Mouse (Mus musculus) splenic B cell, adult 2 months (primary cell): ENCODE data around the gene Xkr7.
A peak's percentile ranks its signal among the peaks of the same experiment; 100 is the strongest.

Experiments
- DNase-seq: peaks from one replicate; pipeline ENCODE4 v3.0.0-alpha.2; 2011; ENCODE audit warnings: low read depth, low spot score
- H3K27me3 ChIP-seq: 2 replicates; pipeline ENCODE4 v1.6.1; 2012; ENCODE audit warnings: mild to moderate bottlenecking, low read length, moderate library complexity, mixed read lengths; ENCODE audit not compliant: control insufficient read depth, poor library complexity, insufficient read depth, severe bottlenecking
- H3K36me3 ChIP-seq: 2 replicates; pipeline ENCODE4 v1.6.1; 2012; ENCODE audit warnings: mild to moderate bottlenecking, low read length, moderate library complexity, mixed read lengths; ENCODE audit not compliant: control insufficient read depth, poor library complexity, insufficient read depth, severe bottlenecking

Xkr7 gene

DNA sequence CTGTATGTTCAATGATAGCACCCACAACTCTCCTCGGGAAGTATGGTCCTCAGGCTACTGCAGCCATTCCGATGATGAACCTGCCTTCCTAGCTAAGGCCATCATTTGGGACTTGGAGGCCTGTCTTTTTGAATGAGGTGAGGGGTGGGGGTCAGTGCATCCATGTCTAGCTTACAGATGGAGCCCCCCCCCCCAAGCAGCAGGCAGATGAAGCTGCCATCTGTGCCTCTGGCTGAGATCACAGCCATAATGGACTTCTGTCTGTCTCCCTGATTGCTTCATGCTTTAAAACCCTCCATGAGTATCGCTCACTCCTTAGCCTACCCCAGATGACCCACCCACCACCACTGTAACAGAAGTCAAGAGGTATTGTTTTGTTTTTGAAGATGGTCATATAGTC, 12.3 kb upstream of the Xkr7 start:
- no peaks in the 10 kb centered on the region for H3K36me3 ChIP-seq
- no peak for DNase-seq
- H3K27me3 ChIP-seq, result no peaks in the 10 kb centered on the region

- no peaks in the 10 kb centered on the region for H3K27me3 ChIP-seq
- no peaks in the 10 kb centered on the region for H3K36me3 ChIP-seq
- DNase-seq, result no peak
These were observed 10.5 kb upstream of the Xkr7 start for GRCm38 (mm10) chr2:153021163-153021562.

- DNase-seq, result no peak
- no peaks in the 10 kb centered on the region for H3K36me3 ChIP-seq
These were observed 8.8 kb upstream of the Xkr7 start for GRCm38 (mm10) chr2:153022855-153023254.

GRCm38 (mm10) chr2:153026052-153026451, 5.6 kb upstream of the Xkr7 start:
- Histone ChIP-seq H3K36me3 (no peaks in the 10 kb centered on the region), H3K27me3 (no peaks in the 10 kb centered on the region)
- no peak for DNase-seq

More at GRCm38 (mm10) chr2:153022855-153023254, 8.8 kb upstream of the Xkr7 start:
- H3K27me3 ChIP-seq, result no peaks in the 10 kb centered on the region

DNA sequence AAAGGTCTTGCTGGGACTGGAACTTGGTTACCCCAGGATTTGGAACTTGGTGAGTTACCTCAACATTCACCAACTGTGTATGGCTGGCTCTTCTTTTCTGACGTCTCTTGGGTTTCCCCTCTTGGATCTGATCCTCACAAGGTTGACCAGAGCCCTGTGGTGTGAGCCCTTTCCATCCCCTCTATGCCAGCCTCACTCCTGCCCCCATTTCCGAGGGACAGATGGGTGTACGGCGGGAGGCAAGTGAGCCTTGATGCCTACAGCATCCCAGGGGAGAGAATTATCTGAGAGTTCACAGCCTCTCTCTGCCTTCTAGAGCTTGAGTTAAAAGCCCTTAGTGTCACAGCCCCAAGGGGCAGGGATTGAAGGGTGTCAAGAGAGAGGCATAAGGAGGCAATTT, 4.2 kb upstream of the Xkr7 start:
- no peaks in the 10 kb centered on the region for H3K36me3 ChIP-seq
- no peak for DNase-seq
- no peaks in the 10 kb centered on the region for H3K27me3 ChIP-seq

- H3K27me3 ChIP-seq, result no peaks in the 10 kb centered on the region
- no peak for DNase-seq
- H3K36me3 ChIP-seq, result no peaks in the 10 kb centered on the region
These were observed 1.2 kb upstream of the Xkr7 start for GRCm38 (mm10) chr2:153030422-153030821.

DNA sequence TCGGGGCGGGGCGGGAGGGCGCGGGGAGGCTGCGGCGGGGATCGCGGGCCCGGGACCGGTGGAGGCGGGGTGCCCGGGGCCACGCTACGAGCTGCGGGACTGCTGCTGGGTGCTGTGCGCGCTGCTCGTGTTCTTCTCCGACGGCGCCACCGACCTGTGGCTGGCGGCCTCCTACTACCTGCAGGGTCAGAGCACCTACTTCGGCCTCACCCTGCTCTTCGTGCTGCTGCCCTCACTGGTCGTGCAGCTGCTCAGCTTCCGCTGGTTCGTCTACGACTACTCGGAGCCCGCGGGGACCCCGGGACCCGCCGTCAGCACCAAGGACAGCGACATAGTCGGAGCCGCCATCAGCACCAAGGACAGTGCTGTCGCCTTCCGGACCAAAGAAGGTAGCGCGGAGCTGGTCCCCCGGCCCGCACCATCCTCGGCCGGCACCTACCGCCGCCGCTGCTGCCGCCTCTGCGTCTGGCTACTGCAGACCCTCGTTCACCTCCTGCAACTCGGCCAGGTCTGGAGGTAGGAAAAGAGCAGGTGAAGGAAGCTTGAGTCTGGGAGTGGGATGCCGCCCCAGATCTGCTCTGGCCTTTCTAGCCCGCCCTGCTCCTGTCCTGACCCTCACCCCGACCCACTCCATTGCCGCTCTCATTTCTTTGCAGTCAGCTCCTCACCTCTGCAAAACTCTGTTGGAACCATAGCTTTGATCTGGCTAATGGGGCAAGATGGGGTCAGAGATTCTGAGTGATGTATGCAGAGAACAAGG, 611 bp downstream of the Xkr7 start:
- H3K36me3 ChIP-seq, result no peaks in the 10 kb centered on the region
- peak; percentile 79 for DNase-seq
- no peaks in the 10 kb centered on the region for H3K27me3 ChIP-seq

DNA sequence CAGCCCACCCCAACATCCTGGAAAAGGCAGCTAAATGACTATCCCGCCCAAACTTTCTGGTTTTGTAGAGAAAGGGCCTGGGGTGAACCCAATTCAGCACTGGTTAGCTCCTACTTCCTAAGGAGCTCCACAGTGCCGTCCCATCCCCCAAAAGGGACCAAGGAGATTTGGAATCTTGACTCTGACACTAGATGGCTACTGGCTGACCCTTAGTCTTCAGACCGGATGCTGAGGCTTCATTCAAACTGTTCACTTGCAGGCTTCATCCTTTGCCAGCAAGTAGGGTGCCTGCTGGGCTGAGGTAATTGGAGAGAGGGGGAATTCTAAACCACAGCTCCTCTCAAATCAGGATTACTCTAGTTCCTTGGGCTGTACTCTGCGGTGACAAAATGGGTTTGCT, 1.3 kb downstream of the Xkr7 start:
- H3K36me3 ChIP-seq, result no peaks in the 10 kb centered on the region

GRCm38 (mm10) chr2:153033545-153034230, 2.0 kb downstream of the Xkr7 start:
- DNase-seq, result no peak
- H3K27me3 ChIP-seq, result no peaks in the 10 kb centered on the region
- no peaks in the 10 kb centered on the region for H3K36me3 ChIP-seq

More for the DNA sequence above, 1.3 kb downstream of the Xkr7 start:
- no peak for DNase-seq
- H3K27me3 ChIP-seq, result no peaks in the 10 kb centered on the region

GRCm38 (mm10) chr2:153036690-153037089, 5.0 kb downstream of the Xkr7 start:
- no peak for DNase-seq
- no peaks in the 10 kb centered on the region for H3K27me3 ChIP-seq
- no peaks in the 10 kb centered on the region for H3K36me3 ChIP-seq

GRCm38 (mm10) chr2:153043886-153044285, 12.2 kb downstream of the Xkr7 start:
- no peak for DNase-seq
- Histone ChIP-seq H3K27me3 (no peaks in the 10 kb centered on the region), H3K36me3 (no peaks in the 10 kb centered on the region)

GRCm38 (mm10) chr2:153045884-153046299, 14.2 kb downstream of the Xkr7 start:
- DNase-seq, result no peak
- Histone ChIP-seq H3K27me3 (no peaks in the 10 kb centered on the region), H3K36me3 (no peaks in the 10 kb centered on the region)

DNA sequence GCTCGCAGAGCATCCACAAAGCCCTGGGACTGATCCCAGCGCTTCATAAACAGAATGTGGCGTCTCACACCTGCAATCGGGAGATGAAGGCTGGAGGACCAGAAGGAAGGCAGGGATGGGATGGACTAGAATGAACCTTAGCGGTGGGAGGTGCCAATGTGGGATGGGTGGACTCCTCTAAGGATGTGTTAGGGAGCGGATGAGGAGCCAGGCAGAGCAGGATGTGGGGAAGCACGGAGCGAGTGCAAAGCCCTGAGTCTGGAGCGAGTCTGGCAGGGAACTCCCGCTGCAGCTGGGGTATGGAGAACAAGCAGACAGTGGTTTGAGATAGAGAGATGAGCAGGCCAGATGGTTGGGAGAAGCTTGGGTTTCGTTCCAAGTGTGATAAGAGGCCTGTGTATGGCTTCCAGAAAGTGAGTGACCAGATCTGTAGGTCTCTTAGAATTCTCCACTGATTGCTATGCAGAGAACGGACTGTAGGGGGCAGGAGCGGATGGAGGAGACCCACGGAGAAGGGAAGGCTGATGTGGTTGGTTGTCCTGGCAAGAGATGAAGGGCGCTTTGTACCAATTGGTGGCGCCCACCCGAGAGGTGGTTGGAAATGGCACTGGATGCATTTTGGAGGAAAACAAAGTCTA, 16.3 kb downstream of the Xkr7 start:
- peak; percentile 65 for DNase-seq
- H3K27me3 ChIP-seq, result no peaks in the 10 kb centered on the region
- H3K36me3 ChIP-seq, result no peaks in the 10 kb centered on the region

GRCm38 (mm10) chr2:153049288-153049996, 17.8 kb downstream of the Xkr7 start:
- H3K27me3 ChIP-seq, result no peaks in the 10 kb centered on the region
- no peaks in the 10 kb centered on the region for H3K36me3 ChIP-seq
- DNase-seq, result no peak

- DNase-seq, result no peak
- H3K36me3 ChIP-seq, result no peaks in the 10 kb centered on the region
- H3K27me3 ChIP-seq, result no peaks in the 10 kb centered on the region
These were observed 18.3 kb downstream of the Xkr7 start for GRCm38 (mm10) chr2:153049997-153050358.
